Mouse (Mus musculus): ENCODE results near the gene Spdya. TPM values are rescaled to one million over a fixed set of nuclear protein-coding genes. Genes with fewer than 3 reads are reported as not detected.
A peak's percentile ranks its signal among the peaks of the same experiment; 100 is the strongest.
"Not testable (repeated sequence)": the region's sequence is repeated elsewhere in the genome, so short reads cannot be mapped to it uniquely, and the experiment has no call there.

The Spdya gene
- 1.0 and 1.3 TPM in 2 replicates for polyA plus RNA-seq (2016; fragmentation: Nextera tagmentation; extraction: Ambion mirVana)

DNA sequence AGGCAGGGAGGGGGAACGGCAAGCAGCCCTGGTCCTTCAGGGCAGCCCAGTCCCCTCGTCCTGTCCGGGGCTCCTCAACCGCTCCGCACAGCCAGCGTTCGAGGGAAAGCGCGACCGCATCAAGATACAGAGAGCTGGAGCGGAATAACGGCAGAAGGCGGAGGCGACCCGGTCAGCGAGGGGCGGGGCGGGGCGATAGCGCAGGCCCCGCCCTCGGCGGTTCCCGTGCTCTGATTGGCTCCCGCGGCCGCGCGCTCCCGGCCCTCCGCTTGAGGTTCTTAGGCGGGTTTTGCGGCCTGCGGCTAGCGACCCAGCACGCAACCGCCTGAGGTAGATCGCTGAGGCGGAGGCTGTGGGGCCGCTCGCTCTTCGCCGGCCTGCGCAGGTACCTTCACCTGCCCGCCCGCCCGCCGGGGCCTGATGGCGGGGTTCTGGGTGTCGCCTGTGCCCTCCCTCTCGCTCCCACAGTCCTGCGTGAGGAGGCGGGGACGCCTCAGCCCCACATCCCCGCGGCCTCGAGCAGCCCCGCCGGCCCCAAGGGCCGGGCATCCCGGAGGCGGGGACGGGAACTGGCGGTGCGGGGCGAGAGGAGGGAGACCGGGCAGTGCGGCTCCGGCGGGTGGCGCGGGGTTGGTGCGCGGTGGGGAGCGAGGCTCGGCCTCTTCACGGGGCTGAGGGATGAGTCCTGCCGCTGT is at the start of gene Spdya:
Gene Spdya (plus strand): TSS at position 305 of the 695 bp plus-strand sequence.
- Histone ChIP-seq H3K4me3 (peak within 1 kb of the TSS; percentile 86), H3K27ac (peak within 1 kb of the TSS; percentile 91), H3K27me3 (ENCODE audit: poor library complexity, severe bottlenecking) (peaks cover 54% of the 10 kb centered on the region), H3K4me1 (peaks cover 18% of the 10 kb centered on the region), H3K36me3 (replicated peaks) (no peaks in the 10 kb centered on the region), H3K9me3 (no peaks in the 10 kb centered on the region)
- peak; percentile 87 for DNase-seq (ENCODE audit: extremely low spot score, low spot score)
- WGBS: under 1% methylated on average over 78 of the region's 78 CpGs

DNA sequence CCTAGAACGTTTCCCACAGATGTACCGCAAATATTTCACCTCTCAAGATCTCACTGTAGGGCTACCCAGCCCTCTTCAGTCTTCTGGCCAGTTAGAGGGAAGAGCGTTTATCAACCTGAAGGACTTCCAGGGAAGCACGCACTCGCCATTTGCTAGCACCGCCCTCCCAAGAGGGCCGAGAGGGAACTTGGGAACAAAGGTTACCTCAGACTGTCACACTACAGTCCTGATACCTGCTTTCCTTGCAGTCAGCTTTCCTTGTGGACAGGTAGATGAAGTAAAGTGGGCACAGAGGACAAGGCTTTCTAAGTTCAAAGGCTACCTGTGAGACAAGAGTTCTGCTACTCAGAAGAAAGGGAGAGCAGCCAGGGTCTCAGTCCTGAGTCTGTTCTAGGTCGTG is 45.0 kb upstream of the Spdya start:
- Histone ChIP-seq H3K4me1 (no peaks in the 10 kb centered on the region), H3K36me3 (replicated peaks) (peaks cover 99% of the 10 kb centered on the region), H3K27me3 (ENCODE audit: poor library complexity, severe bottlenecking) (no peaks in the 10 kb centered on the region), H3K9me3 (no peaks in the 10 kb centered on the region), H3K27ac (no peak overlapping the region), H3K4me3 (no peak overlapping the region)
- no peak for DNase-seq (ENCODE audit: extremely low spot score, low spot score)
- 94% methylated on average over 8 of the region's 8 CpGs for WGBS

DNA sequence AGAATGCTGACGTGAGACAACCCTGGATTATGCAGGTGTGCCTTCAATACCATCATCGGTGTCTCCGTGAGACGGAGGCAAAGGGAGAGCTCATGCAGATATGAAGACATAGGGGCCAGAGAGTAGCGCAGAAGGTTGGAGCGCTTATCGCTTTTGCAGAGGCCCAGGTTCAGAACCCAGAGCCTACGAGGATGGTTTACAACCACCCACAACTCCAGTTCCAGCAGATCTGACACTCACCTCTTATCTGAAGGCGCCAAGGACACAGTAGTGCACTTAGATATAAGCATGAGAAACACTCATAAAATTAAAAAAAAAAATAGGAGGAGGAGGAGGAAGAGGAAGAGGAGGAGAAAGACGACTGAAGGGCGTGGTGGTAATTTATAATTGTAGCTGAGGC is 41.6 kb upstream of the Spdya start:
- DNase-seq (ENCODE audit: extremely low spot score, low spot score): no peak
- Histone ChIP-seq H3K36me3 (replicated peaks) (peaks cover 99% of the 10 kb centered on the region), H3K27ac (no peak overlapping the region), H3K9me3 (no peaks in the 10 kb centered on the region), H3K4me3 (no peak overlapping the region), H3K4me1 (no peaks in the 10 kb centered on the region), H3K27me3 (ENCODE audit: poor library complexity, severe bottlenecking) (no peaks in the 10 kb centered on the region)
- 98% methylated on average over 11 of the region's 11 CpGs for WGBS

DNA sequence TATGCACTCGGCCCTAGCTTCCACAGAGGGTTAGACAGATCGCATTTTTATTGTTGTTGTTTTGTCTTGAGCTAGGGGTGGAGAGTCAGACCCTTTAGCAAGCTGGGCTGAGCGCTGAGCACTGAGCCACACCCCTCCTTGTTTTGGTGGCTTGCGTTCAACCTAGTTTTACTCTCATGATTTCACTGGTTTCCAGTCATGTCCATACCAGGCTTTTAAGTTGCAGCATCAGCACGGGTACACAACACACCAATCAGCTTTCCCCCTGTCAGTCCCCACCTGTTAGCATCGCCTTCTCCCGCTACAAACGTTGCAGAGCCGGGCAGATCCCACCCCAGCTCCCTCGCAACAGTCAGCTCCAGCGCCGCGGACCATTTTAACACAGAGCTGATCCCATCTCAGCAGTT is 25.6 kb upstream of the Spdya start:
- WGBS: under 1% methylated on average over 13 of the region's 13 CpGs
- Histone ChIP-seq H3K9me3 (no peaks in the 10 kb centered on the region), H3K4me1 (peaks cover 23% of the 10 kb centered on the region), H3K36me3 (replicated peaks) (peaks cover 27% of the 10 kb centered on the region), H3K27me3 (ENCODE audit: poor library complexity, severe bottlenecking) (no peaks in the 10 kb centered on the region), H3K27ac (peak overlapping the region; percentile 97), H3K4me3 (peak overlapping the region; percentile 80)
- DNase-seq (ENCODE audit: extremely low spot score, low spot score): no peak

DNA sequence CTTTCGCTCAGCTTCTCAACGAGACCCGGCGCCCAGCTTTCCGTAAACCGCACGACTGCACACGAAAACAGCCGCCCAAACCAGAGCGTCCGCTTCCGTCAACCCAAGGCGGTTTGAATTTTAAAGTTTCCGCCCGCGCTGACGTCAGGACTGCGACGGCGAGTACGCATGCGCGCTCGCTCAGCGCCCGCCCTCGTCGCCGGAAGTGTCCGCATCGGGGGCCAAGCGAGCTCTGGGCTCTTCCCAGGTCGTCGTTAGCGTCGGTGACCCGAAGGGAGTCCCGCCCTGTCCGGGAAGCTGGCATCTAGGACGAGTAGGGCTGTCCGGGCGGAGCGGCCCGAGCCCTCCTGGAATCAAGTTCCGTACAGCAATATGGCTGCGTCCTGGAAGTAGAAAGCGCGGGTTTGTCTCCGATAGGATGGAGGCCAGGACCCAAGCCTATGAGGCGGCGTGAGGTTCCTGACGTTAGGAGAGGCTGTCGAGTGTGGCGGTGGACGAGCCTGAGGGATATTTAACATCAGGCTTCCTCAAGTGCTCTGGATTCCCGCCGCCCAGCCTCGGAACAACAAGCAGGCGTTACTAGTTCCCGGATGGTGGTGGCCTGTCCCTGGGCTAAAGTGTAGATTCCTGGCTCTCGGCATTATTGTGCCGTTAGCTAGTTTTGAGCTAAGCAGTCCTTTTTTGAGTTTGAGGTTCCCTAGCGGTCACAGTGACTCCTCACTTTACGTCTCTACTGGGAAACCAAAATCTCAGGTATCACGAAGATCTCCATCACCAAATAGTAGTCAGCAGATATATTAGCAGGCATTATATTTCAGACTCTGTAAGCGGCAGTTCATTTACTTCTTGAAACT is 24.9 kb upstream of the Spdya start, which contains the start of gene Ndc80:
Gene Ndc80 (minus strand): TSS at position 147 of the 854 bp plus-strand sequence.
- peak within 1 kb of the TSS; percentile 80 for H3K4me3 ChIP-seq
- H3K36me3 ChIP-seq (replicated peaks): peaks cover 22% of the 10 kb centered on the region
- H3K9me3 ChIP-seq: no peaks in the 10 kb centered on the region
- WGBS: under 1% methylated on average over 66 of the region's 66 CpGs
- peaks cover 23% of the 10 kb centered on the region for H3K4me1 ChIP-seq
- peak; percentile 93 for DNase-seq (ENCODE audit: extremely low spot score, low spot score)
- H3K27ac ChIP-seq: peak within 1 kb of the TSS; percentile 97
- H3K27me3 ChIP-seq (ENCODE audit: poor library complexity, severe bottlenecking): no peaks in the 10 kb centered on the region

DNA sequence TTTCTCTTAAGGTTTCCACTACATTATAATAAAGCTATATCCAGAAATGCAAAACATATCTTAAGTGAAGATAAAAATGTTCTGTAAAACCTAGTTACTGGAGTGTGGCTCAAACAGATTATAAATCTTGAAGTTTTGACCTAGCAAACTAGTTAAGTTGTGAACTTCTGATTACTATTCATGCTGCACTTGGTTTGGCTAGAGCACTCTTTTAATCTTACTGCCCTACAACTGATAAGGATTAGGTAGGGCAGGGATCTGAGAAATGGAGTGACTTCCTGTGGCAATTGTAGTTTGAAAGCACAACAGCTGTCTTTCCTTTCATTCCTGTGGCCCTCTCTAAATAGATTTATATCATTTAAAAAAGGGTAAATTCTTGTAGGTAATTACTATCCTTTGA is 23.8 kb upstream of the Spdya start:
- Histone ChIP-seq H3K27ac (no peak overlapping the region), H3K4me3 (no peak overlapping the region), H3K9me3 (no peaks in the 10 kb centered on the region), H3K4me1 (peaks cover 23% of the 10 kb centered on the region), H3K27me3 (ENCODE audit: poor library complexity, severe bottlenecking) (no peaks in the 10 kb centered on the region), H3K36me3 (replicated peaks) (peaks cover 11% of the 10 kb centered on the region)
- no peak for DNase-seq (ENCODE audit: extremely low spot score, low spot score)

DNA sequence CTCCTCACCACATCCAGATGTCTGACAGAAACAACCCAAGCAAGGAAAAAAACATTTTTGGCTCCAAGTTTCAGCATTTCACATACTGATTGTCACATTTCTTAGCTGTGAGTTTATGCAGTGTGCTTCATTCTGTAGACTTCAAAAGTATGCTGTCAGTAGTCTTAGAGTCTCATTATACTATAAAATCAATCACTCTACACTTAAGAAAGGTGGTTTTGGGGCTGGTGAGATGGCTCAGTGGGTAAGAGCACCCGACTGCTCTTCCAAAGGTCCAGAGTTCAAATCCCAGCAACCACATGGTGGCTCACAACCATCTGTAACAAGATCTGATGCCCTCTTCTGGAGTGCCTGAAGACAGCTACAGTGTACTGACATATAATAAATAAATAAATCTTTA is 16.3 kb upstream of the Spdya start:
- H3K27ac ChIP-seq; H3K36me3 ChIP-seq (replicated peaks); H3K9me3 ChIP-seq; DNase-seq (ENCODE audit: extremely low spot score, low spot score); H3K4me1 ChIP-seq; H3K27me3 ChIP-seq (ENCODE audit: poor library complexity, severe bottlenecking); H3K4me3 ChIP-seq: not testable (repeated sequence)
- 77% methylated on average over 1 of the region's 1 CpGs for WGBS

DNA sequence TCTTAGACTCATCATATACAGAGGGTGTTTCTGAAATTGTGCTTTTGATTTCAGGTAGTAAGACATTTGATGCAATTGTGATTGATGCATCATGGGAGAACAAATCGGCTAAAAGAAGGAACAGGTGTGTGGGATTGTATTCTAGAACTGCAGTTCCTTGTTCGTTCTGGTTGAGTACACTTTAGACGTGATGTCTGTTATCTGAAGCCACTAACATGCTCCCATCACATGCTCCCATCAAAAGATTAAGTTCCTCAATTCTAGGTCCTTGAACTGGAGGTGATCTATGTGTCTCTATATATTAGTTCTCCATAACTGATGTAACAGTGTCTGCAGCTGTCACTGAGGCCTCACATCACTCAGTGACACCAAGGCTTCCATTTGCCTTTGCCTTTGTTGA is 14.7 kb upstream of the Spdya start:
- H3K4me1 ChIP-seq: no peaks in the 10 kb centered on the region
- H3K36me3 ChIP-seq (replicated peaks): no peaks in the 10 kb centered on the region
- DNase-seq (ENCODE audit: extremely low spot score, low spot score): no peak
- H3K27me3 ChIP-seq (ENCODE audit: poor library complexity, severe bottlenecking): no peaks in the 10 kb centered on the region
- no peak overlapping the region for H3K4me3 ChIP-seq
- H3K27ac ChIP-seq: no peak overlapping the region
- H3K9me3 ChIP-seq: no peaks in the 10 kb centered on the region
- 89% methylated on average over 3 of the region's 3 CpGs for WGBS

DNA sequence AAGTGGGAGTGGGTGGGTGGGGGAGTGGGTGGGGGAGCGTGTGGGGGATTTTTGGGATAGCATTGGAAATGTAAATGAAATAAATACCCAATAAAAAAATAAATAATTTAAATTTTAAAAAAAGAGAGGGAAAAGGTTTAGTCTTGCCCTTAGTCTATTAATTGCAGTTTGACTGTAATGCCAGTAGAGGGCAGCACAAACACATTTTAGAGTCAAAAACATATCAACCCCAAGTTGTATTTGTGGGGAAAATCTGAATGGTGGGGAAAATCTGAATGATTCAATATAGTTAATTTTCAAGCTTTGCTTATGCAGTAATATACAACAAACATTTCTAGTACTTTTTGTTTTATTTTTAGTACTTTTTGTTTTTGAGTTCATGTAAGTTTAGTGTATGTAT is 3.3 kb upstream of the Spdya start:
- Histone ChIP-seq H3K4me3 (no peak overlapping the region), H3K4me1 (peaks cover 18% of the 10 kb centered on the region), H3K27ac (no peak overlapping the region), H3K9me3 (no peaks in the 10 kb centered on the region), H3K36me3 (replicated peaks) (no peaks in the 10 kb centered on the region), H3K27me3 (ENCODE audit: poor library complexity, severe bottlenecking) (peaks cover 44% of the 10 kb centered on the region)
- no peak for DNase-seq (ENCODE audit: extremely low spot score, low spot score)
- WGBS: 0% methylated on average over 1 of the region's 1 CpGs

DNA sequence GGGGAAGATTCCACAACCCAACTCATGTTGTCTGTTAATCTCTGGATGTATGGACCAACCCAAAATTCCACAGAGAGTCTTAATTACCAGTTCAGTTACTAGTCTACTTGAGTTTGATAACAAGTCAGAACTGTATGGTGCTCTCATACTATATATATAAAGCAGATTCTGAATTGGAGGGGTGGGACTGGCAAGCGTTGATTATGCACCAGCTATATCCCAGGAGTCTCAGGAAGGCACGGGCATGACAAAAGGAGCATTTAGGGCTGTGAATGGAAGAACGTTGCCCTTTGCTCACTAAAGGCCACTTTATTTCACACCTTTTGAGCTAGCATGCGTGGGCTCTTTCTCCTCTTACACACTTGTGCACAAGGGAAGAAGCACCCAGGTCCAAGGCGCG is 511 bp upstream of the Spdya start:
- peaks cover 54% of the 10 kb centered on the region for H3K27me3 ChIP-seq (ENCODE audit: poor library complexity, severe bottlenecking)
- H3K4me1 ChIP-seq: peaks cover 18% of the 10 kb centered on the region
- H3K36me3 ChIP-seq (replicated peaks): no peaks in the 10 kb centered on the region
- no peak for DNase-seq (ENCODE audit: extremely low spot score, low spot score)
- H3K27ac ChIP-seq: peak overlapping the region; percentile 91
- no peaks in the 10 kb centered on the region for H3K9me3 ChIP-seq
- WGBS: 7% methylated on average over 6 of the region's 6 CpGs
- peak overlapping the region; percentile 86 for H3K4me3 ChIP-seq

DNA sequence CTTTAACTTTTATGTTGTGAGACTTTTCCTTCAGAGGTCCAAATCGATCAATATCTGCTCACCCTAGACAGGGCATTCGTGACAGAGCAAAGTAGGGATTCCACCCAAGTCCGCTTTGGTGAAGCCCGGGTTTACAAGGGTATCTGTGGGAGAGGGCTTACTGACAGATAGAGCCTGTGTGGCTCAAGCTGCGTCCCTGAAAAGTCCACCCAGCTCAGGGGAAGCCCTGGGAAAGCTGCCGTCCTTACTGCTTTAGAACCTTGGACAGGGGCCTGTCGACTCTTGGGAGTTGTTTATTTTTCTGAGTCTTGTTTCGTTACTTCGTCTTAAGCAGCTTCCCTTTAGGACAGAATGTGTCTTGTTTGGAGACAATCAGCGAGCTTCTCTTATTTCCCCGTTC is 1.0 kb downstream of the Spdya start:
- Histone ChIP-seq H3K27me3 (ENCODE audit: poor library complexity, severe bottlenecking) (peaks cover 54% of the 10 kb centered on the region), H3K9me3 (no peaks in the 10 kb centered on the region), H3K27ac (no peak overlapping the region), H3K4me1 (peaks cover 18% of the 10 kb centered on the region), H3K4me3 (peak overlapping the region; percentile 86), H3K36me3 (replicated peaks) (no peaks in the 10 kb centered on the region)
- 12% methylated on average over 11 of the region's 11 CpGs for WGBS
- peak; percentile 18 for DNase-seq (ENCODE audit: extremely low spot score, low spot score)

DNA sequence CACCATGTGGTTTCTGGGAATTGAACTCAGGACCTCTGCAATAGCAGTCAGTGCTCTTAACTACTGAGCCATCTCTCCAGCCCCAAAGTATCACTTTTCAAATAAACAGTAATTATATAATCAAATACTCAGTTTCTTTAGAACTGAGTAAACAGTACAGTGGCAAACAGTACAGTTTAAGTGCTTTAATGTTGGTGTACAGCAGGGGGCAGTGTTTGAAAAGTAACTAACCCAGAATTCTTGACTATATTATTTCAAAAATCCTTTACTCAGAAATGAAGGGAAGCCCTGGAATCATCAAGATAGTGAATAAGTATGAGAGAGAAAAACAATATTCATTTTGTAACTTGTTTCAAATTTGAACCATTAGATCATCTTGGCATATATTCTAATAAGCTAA is 9.8 kb downstream of the Spdya start:
- Histone ChIP-seq H3K27ac (no peak overlapping the region), H3K9me3 (no peaks in the 10 kb centered on the region), H3K4me1 (no peaks in the 10 kb centered on the region), H3K27me3 (ENCODE audit: poor library complexity, severe bottlenecking) (no peaks in the 10 kb centered on the region), H3K36me3 (replicated peaks) (no peaks in the 10 kb centered on the region), H3K4me3 (no peak overlapping the region)
- DNase-seq (ENCODE audit: extremely low spot score, low spot score): no peak

DNA sequence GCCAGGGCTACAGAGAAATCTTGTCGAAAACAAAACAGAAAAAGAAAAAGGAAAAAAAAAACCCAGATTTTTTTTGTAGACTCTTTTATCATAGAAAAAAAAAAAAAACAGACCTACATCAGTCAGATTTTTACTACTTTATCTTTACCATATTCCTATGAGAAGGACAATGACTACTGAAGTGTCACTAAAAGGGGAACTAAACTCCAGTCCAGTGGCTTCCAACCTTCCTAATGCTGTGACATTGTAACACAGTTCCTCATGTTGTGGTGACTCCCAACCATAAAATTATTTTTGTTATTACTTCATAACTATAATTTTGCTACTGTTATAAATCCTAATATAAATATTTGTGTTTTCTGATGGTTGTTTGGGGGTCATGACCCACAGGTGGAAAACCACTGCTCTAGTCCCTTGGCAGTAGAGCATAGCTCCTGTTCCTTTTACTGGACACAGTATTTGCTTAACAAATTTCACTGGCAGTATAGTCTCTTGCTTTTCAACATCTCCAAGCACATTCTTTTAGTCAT is 27.4 kb downstream of the Spdya start:
- no peak for DNase-seq (ENCODE audit: extremely low spot score, low spot score)
- no peak overlapping the region for H3K27ac ChIP-seq
- H3K9me3 ChIP-seq: no peaks in the 10 kb centered on the region
- 76% methylated on average over 1 of the region's 1 CpGs for WGBS
- H3K4me3 ChIP-seq: no peak overlapping the region
- no peaks in the 10 kb centered on the region for H3K4me1 ChIP-seq
- H3K36me3 ChIP-seq (replicated peaks): no peaks in the 10 kb centered on the region
- no peaks in the 10 kb centered on the region for H3K27me3 ChIP-seq (ENCODE audit: poor library complexity, severe bottlenecking)

Data from forebrain, embryonic 10.5 days (tissue).